8 mouse cellular contexts compared by ENCODE assay signal in the genomic region with DNA sequence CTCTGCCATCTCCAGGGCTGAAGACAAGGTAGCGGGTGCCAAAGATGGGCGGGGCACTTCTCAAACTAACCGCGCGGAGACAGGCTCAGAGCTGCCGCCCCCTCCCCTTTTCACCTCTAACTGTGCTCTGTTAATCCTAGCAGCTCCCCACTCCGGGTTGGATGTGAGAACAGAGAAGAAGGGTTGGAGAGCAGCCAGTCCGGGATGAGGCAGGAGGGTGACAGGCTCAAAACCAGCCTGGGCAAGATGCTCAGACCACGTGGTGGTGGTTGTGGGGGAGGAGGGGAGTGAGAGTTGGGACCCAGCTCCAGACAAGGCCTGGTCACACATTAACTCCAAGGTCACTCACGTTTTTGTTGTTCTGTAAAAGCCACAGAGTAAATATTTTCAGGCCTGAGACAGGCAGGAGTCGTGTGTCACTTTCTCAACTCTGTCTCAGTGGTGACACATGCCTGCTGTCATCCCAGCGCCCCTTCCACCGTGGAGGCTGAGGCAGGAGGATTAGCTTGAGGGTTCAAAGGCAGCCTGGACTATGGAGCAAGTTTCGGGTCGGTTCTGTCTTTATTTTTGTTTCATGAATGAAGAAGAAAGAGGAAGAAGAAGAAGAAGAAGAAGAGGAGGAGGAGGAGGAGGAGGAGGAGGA. TPM values are rescaled to one million over a fixed set of nuclear protein-coding genes. Genes with fewer than 3 reads are reported as not detected.
A peak's percentile ranks its signal among the peaks of the same experiment; 100 is the strongest.
DNase-seq lines count a peak whose midpoint lies in the region; ATAC-seq and TF ChIP-seq lines count a peak whose summit lies in the region.

No protein-coding gene starts in this region.

- H3K9me3 ChIP-seq in ES-E14 (ENCODE audit: control insufficient read depth, insufficient read depth, low read depth, low read length): no peaks in the 10 kb centered on the region
- H3K9me3 ChIP-seq in embryonic facial prominence, embryonic 12.5 days: no peaks in the 10 kb centered on the region
- H3K9me3 ChIP-seq in hindbrain, embryonic 10.5 days: 0 out of 2 replicates have a peak, but pooled peaks cover 5% of the 10 kb centered on the region

- ATAC-seq in embryonic facial prominence, embryonic 12.5 days (ENCODE audit: insufficient number of reproducible peaks, insufficient read depth, low FRiP score, low TSS enrichment): no peak

- in situ Hi-C loops in ES-E14 (cut with MboI; ENCODE audit: low sequenced_read_pairs in 2 of 2, unreplicated experiment in 2 of 2): no loop called here

- peak; percentile 39 for DNase-seq in heart, adult 18-20 months
- DNase-seq in heart, adult 8-10 months (ENCODE audit: low spot score): no peak
- no peak for DNase-seq in ES-E14 (ENCODE audit: low read depth, low spot score)
- DNase-seq in hindbrain, embryonic 10.5 days (ENCODE audit: low spot score): peak; percentile 33
- peak; percentile 50 to 68 for DNase-seq in layer of hippocampus, postnatal 10 days (ENCODE audit: low spot score in 2 of 2)
- peak; percentile 61 for DNase-seq in naive thymus-derived CD4-positive, alpha-beta T cell, adult 2 months (ENCODE audit: low read depth)
- DNase-seq in adipocyte (ENCODE audit: low spot score): no peak

- peaks cover 28% of the 10 kb centered on the region for H3K27me3 ChIP-seq in embryonic facial prominence, embryonic 12.5 days
- H3K27me3 ChIP-seq in hindbrain, embryonic 10.5 days (ENCODE audit: insufficient read depth, poor library complexity, severe bottlenecking): peaks cover 76% of the 10 kb centered on the region

- no peak overlapping the region for H3K27ac ChIP-seq in ES-E14 (ENCODE audit: insufficient read depth, low read depth, low read length, poor library complexity, severe bottlenecking)
- no peak overlapping the region; the same call in 1 of the 2 replicates for H3K27ac ChIP-seq in embryonic facial prominence, embryonic 12.5 days
- H3K27ac ChIP-seq in hindbrain, embryonic 10.5 days: no peak overlapping the region

- H3K9ac ChIP-seq in ES-E14 (ENCODE audit: insufficient read depth, low read depth, low read length, poor library complexity, severe bottlenecking): peak overlapping the region; percentile 60; the same call in 1 of the 2 replicates
- H3K9ac ChIP-seq in embryonic facial prominence, embryonic 12.5 days: no peak overlapping the region

- H3K4me1 ChIP-seq in ES-E14 (ENCODE audit: control insufficient read depth in 2 of 2, insufficient read depth in 2 of 2, low read length in 2 of 2, poor library complexity in 1 of 2): peaks cover 5 to 15% of the 10 kb centered on the region in 2 experiments; a peak in 2 of 4 replicates
- peaks cover 30% of the 10 kb centered on the region for H3K4me1 ChIP-seq in embryonic facial prominence, embryonic 12.5 days
- H3K4me1 ChIP-seq in hindbrain, embryonic 10.5 days (replicated peaks): peaks cover 53% of the 10 kb centered on the region

- peak overlapping the region; percentile 84 to 89 for H3K4me3 ChIP-seq in ES-E14 (ENCODE audit: insufficient read depth in 1 of 2, low read depth in 1 of 2, low read length in 2 of 2, poor library complexity in 1 of 2, severe bottlenecking in 1 of 2)
- peak overlapping the region; percentile 75 for H3K4me3 ChIP-seq in embryonic facial prominence, embryonic 12.5 days
- H3K4me3 ChIP-seq in hindbrain, embryonic 10.5 days: peak overlapping the region; percentile 81

- H3K36me3 ChIP-seq in ES-E14 (ENCODE audit: control insufficient read depth, insufficient read depth, low read length, poor library complexity, severe bottlenecking): no peaks in the 10 kb centered on the region
- no peaks in the 10 kb centered on the region for H3K36me3 ChIP-seq in embryonic facial prominence, embryonic 12.5 days
- no peaks in the 10 kb centered on the region for H3K36me3 ChIP-seq in hindbrain, embryonic 10.5 days

- H3K4me2 ChIP-seq in embryonic facial prominence, embryonic 12.5 days (replicated peaks): peak overlapping the region; percentile 86

- WGBS in embryonic facial prominence, embryonic 12.5 days: 14% methylated on average over 15 of the region's 15 CpGs
- WGBS in hindbrain, embryonic 10.5 days: 16% methylated on average over 15 of the region's 15 CpGs

TF ChIP-seq in ES-E14, 5 proteins besides CTCF, POLR2A, EP300 and RAD21:
- TF ChIP-seq CHD2 (IDR thresholded peaks at IDR 0.05; ENCODE audit: low read depth, low read length) (no peak), HCFC1 (IDR thresholded peaks at IDR 0.05; ENCODE audit: borderline replicate concordance, insufficient read depth, low read length) (no peak), ZNF384 (IDR thresholded peaks at IDR 0.05; ENCODE audit: low read depth, low read length) (no peak), ZC3H11A (IDR thresholded peaks at IDR 0.05; ENCODE audit: borderline replicate concordance, low read depth, low read length) (no peak), MAFK (IDR thresholded peaks at IDR 0.05; ENCODE audit: insufficient read depth, low read depth, low read length) (no peak)

RNA-seq across cellular contexts. Expression of a gene that starts 23.8 kb away (rescaled TPM):
- total RNA-seq in heart, adult 18-20 months (2021): 10 to 100 TPM; 91.0 to 93.4 TPM
- 100 to 1,000 TPM; 100 to 132 (median 108) TPM for total RNA-seq in heart, adult 8-10 months (2022)
- total RNA-seq in ES-E14 (2012; rRNA removed): 4.9 and 6.3 TPM in 2 replicates
- 46.2 and 50.8 TPM in 2 replicates for polyA plus RNA-seq in embryonic facial prominence, embryonic 12.5 days (2016; fragmentation: Nextera tagmentation; extraction: Ambion mirVana)
- 10.5 and 16.0 TPM in 2 replicates for polyA plus RNA-seq in hindbrain, embryonic 10.5 days (2016; fragmentation: Nextera tagmentation; extraction: Ambion mirVana)
- total RNA-seq in layer of hippocampus, postnatal 10 days (2021): 10 to 100 TPM; 51.2 to 55.8 TPM

RNA-seq across cellular contexts. Expression of a gene that starts 38.8 kb away (rescaled TPM):
- 1 to 10 TPM; 1.9 to 2.2 TPM for total RNA-seq in heart, adult 18-20 months (2021)
- total RNA-seq in heart, adult 8-10 months (2022): 1 to 10 TPM; 1.4 to 2.4 (median 1.9) TPM
- 1.7 TPM in 2 replicates for total RNA-seq in ES-E14 (2012; rRNA removed)
- polyA plus RNA-seq in embryonic facial prominence, embryonic 12.5 days (2016; fragmentation: Nextera tagmentation; extraction: Ambion mirVana): 3.1 and 3.4 TPM in 2 replicates
- polyA plus RNA-seq in hindbrain, embryonic 10.5 days (2016; fragmentation: Nextera tagmentation; extraction: Ambion mirVana): 2.7 and 3.0 TPM in 2 replicates
- 1 to 10 TPM; 2.6 to 3.0 TPM for total RNA-seq in layer of hippocampus, postnatal 10 days (2021)

RNA-seq across cellular contexts. Expression of a gene that starts 42.8 kb away (rescaled TPM):
- under 1 TPM in 1 of 2 experiments, not detected in 1; 0.51 TPM for total RNA-seq in heart, adult 18-20 months (2021)
- under 1 TPM in 2 of 4 experiments, not detected in 2; 0.50 to 0.72 TPM for total RNA-seq in heart, adult 8-10 months (2022)
- 2.5 and 2.7 TPM in 2 replicates for total RNA-seq in ES-E14 (2012; rRNA removed)
- polyA plus RNA-seq in embryonic facial prominence, embryonic 12.5 days (2016; fragmentation: Nextera tagmentation; extraction: Ambion mirVana): 2.0 and 3.8 TPM in 2 replicates
- 1.0 and 2.5 TPM in 2 replicates for polyA plus RNA-seq in hindbrain, embryonic 10.5 days (2016; fragmentation: Nextera tagmentation; extraction: Ambion mirVana)
- total RNA-seq in layer of hippocampus, postnatal 10 days (2021): 1 to 10 TPM; 1.1 to 3.5 TPM

RNA-seq across cellular contexts. Expression of a gene that starts 47.4 kb away (rescaled TPM):
- total RNA-seq in heart, adult 18-20 months (2021): 1 to 10 TPM in 1 of 2 experiments, under 1 TPM in 1; 0.65 to 2.3 TPM
- total RNA-seq in heart, adult 8-10 months (2022): 1 to 10 TPM in 2 of 4 experiments, under 1 TPM in 2; 0.73 to 1.3 (median 1.0) TPM
- total RNA-seq in ES-E14 (2012; rRNA removed): 1.1 and 1.8 TPM in 2 replicates
- 2.9 and 4.1 TPM in 2 replicates for polyA plus RNA-seq in embryonic facial prominence, embryonic 12.5 days (2016; fragmentation: Nextera tagmentation; extraction: Ambion mirVana)
- polyA plus RNA-seq in hindbrain, embryonic 10.5 days (2016; fragmentation: Nextera tagmentation; extraction: Ambion mirVana): 4.0 and 4.8 TPM in 2 replicates
- 1 to 10 TPM; 2.3 to 4.5 TPM for total RNA-seq in layer of hippocampus, postnatal 10 days (2021)

RNA-seq across cellular contexts. Expression of a gene that starts 47.4 kb away (rescaled TPM):
- total RNA-seq in heart, adult 18-20 months (2021): 10 to 100 TPM; 49.9 to 59.6 TPM
- 10 to 100 TPM; 49.1 to 55.0 (median 53.8) TPM for total RNA-seq in heart, adult 8-10 months (2022)
- total RNA-seq in ES-E14 (2012; rRNA removed): 168 and 183 TPM in 2 replicates
- polyA plus RNA-seq in embryonic facial prominence, embryonic 12.5 days (2016; fragmentation: Nextera tagmentation; extraction: Ambion mirVana): 73.6 and 77.0 TPM in 2 replicates
- polyA plus RNA-seq in hindbrain, embryonic 10.5 days (2016; fragmentation: Nextera tagmentation; extraction: Ambion mirVana): 95.8 and 98.2 TPM in 2 replicates
- 10 to 100 TPM; 72.0 to 77.3 TPM for total RNA-seq in layer of hippocampus, postnatal 10 days (2021)

Comparison
In these comparisons a context has a peak if more than half of its experiments do, and no peak if none do; other contexts are left out.
1. DNase-seq: peak in heart, adult 18-20 months (2 of 2), hindbrain, embryonic 10.5 days (single experiment), layer of hippocampus, postnatal 10 days (2 of 2) and naive thymus-derived CD4-positive, alpha-beta T cell, adult 2 months (single experiment); none in heart, adult 8-10 months (single experiment), ES-E14 (single experiment) and adipocyte (single experiment).
2. Peak in every context shown above with its lines, with median percentiles within 50 percentile points of each other: H3K4me3 ChIP-seq.